Mouse (Mus musculus): ENCODE results near the gene Cdsn. TPM values are rescaled to one million over a fixed set of nuclear protein-coding genes. Genes with fewer than 3 reads are reported as not detected.
A peak's percentile ranks its signal among the peaks of the same experiment; 100 is the strongest.

Gene Cdsn
- polyA plus RNA-seq, 1 experiment from 2014 or later, result 0.20 TPM

DNA sequence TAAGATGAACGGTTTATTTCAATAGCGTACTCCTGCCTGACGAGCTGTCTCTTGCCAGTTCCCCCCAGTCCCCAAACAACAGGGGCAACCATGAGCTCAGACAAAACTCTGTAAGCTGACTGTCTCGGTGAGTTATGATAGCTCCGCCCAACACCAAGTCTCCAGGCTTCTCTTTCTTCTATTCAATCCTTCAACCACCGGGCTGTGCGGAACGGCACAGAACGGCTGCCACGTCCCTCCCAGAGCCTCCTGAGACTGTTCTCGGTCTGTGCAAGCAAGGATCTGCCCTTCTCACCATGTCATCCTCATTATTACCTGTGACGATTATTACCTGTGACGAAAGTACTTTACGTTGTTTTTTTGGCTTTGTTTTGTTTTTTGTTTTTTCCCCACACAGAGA lies 18.9 kb downstream of the Cdsn start:
- no peak overlapping the region for H3K4me3 ChIP-seq (ENCODE audit: low read depth, low read length)
- H3K4me1 ChIP-seq (replicated peaks; ENCODE audit: control insufficient read depth, insufficient read depth, low read length), result peaks cover 9% of the 10 kb centered on the region; the same call in 1 of the 2 replicates
- no peaks in the 10 kb centered on the region for H3K36me3 ChIP-seq (ENCODE audit: control insufficient read depth, insufficient read depth, low read length)
- ATAC-seq (ENCODE audit: low FRiP score) (no peak), DNase-seq (ENCODE audit: low spot score) (no peak)
- no peak overlapping the region for H3K9ac ChIP-seq (ENCODE audit: low read depth, low read length)
- 68% methylated on average over 14 of the region's 14 CpGs for WGBS
- peaks cover 9% of the 10 kb centered on the region; the same call in 1 of the 2 replicates for H3K27me3 ChIP-seq (ENCODE audit: control insufficient read depth, insufficient read depth, low read length)
- H3K27ac ChIP-seq (ENCODE audit: low read depth, low read length), result no peak overlapping the region
- no peak overlapping the region for H3K4me2 ChIP-seq (replicated peaks; ENCODE audit: low read depth, low read length)
- H3K9me3 ChIP-seq (ENCODE audit: control insufficient read depth, low read length), result no peaks in the 10 kb centered on the region

DNA sequence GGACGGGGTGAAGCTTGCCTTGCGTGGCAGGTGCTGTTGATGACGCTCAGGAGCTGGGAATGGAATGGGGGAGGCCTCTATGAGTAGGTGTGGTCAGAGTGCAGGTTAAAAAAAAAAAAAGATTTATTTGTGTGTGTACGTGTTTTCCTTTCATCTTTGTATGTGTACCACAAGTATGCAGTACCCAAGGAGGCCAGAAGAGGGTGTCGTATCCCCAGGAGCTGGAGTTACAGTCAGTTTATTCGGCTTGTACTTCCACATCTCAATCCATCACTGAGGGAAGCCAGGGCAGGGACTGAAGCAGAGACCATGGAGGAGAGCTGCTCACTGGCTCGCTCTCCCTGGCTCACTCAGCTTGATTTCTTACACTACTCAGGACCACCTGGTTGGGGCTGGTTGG lies 19.5 kb downstream of the Cdsn start:
- H3K27me3 ChIP-seq (ENCODE audit: control insufficient read depth, insufficient read depth, low read length), result peaks cover 9% of the 10 kb centered on the region; the same call in 1 of the 2 replicates
- WGBS, result 95% methylated on average over 7 of the region's 7 CpGs

GRCm38 (mm10) chr17:35578211-35578610 lies 26.3 kb downstream of the Cdsn start:
- Histone ChIP-seq H3K27me3 (ENCODE audit: control insufficient read depth, insufficient read depth, low read length) (no peaks in the 10 kb centered on the region), H3K4me1 (replicated peaks; ENCODE audit: control insufficient read depth, insufficient read depth, low read length) (no peaks in the 10 kb centered on the region), H3K27ac (ENCODE audit: low read depth, low read length) (no peak overlapping the region), H3K9ac (ENCODE audit: low read depth, low read length) (no peak overlapping the region), H3K4me2 (replicated peaks; ENCODE audit: low read depth, low read length) (no peak overlapping the region), H3K4me3 (ENCODE audit: low read depth, low read length) (no peak overlapping the region), H3K9me3 (ENCODE audit: control insufficient read depth, low read length) (no peaks in the 10 kb centered on the region), H3K36me3 (ENCODE audit: control insufficient read depth, insufficient read depth, low read length) (no peaks in the 10 kb centered on the region)
- ATAC-seq (ENCODE audit: low FRiP score) (no peak), DNase-seq (ENCODE audit: low spot score) (peak; percentile 89)
- 23% methylated on average over 6 of the region's 6 CpGs for WGBS

More for the DNA sequence above, 19.5 kb downstream of the Cdsn start:
- Histone ChIP-seq H3K4me3 (ENCODE audit: low read depth, low read length) (no peak overlapping the region), H3K4me1 (replicated peaks; ENCODE audit: control insufficient read depth, insufficient read depth, low read length) (peaks cover 9% of the 10 kb centered on the region; the same call in 1 of the 2 replicates), H3K9me3 (ENCODE audit: control insufficient read depth, low read length) (no peaks in the 10 kb centered on the region), H3K36me3 (ENCODE audit: control insufficient read depth, insufficient read depth, low read length) (no peaks in the 10 kb centered on the region), H3K9ac (ENCODE audit: low read depth, low read length) (no peak overlapping the region), H3K27ac (ENCODE audit: low read depth, low read length) (no peak overlapping the region), H3K4me2 (replicated peaks; ENCODE audit: low read depth, low read length) (no peak overlapping the region)
- no peak for DNase-seq (ENCODE audit: low spot score)
- no peak for ATAC-seq (ENCODE audit: low FRiP score)

DNA sequence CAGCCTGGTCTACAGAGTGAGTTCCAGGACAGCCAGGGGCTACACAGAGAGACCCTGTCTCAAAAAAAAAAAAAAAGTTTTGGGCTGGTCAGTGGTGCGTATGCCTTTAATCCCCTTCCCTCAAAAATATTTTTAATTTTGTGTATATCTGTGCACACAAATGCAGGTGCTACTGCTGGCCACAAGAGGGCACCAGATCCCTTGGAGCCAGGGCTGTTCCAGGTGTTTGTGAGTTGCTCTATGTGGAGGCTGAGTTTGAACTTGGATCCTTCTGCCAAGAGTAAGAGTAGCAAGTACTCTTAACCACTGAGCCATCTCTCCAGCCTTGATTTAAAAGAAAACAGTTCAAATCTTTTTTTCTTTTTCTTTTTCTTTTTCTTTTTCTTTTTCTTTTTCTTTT lies 31.0 kb downstream of the Cdsn start:
- Histone ChIP-seq H3K27ac (ENCODE audit: low read depth, low read length) (no peak overlapping the region), H3K4me1 (replicated peaks; ENCODE audit: control insufficient read depth, insufficient read depth, low read length) (no peaks in the 10 kb centered on the region), H3K27me3 (ENCODE audit: control insufficient read depth, insufficient read depth, low read length) (no peaks in the 10 kb centered on the region; the same call in 1 of the 2 replicates), H3K4me3 (ENCODE audit: low read depth, low read length) (no peak overlapping the region), H3K36me3 (ENCODE audit: control insufficient read depth, insufficient read depth, low read length) (no peaks in the 10 kb centered on the region), H3K9ac (ENCODE audit: low read depth, low read length) (no peak overlapping the region), H3K4me2 (replicated peaks; ENCODE audit: low read depth, low read length) (no peak overlapping the region), H3K9me3 (ENCODE audit: control insufficient read depth, low read length) (no peaks in the 10 kb centered on the region)
- 93% methylated on average over 1 of the region's 1 CpGs for WGBS
- no peak for ATAC-seq (ENCODE audit: low FRiP score)
- no peak for DNase-seq (ENCODE audit: low spot score)

DNA sequence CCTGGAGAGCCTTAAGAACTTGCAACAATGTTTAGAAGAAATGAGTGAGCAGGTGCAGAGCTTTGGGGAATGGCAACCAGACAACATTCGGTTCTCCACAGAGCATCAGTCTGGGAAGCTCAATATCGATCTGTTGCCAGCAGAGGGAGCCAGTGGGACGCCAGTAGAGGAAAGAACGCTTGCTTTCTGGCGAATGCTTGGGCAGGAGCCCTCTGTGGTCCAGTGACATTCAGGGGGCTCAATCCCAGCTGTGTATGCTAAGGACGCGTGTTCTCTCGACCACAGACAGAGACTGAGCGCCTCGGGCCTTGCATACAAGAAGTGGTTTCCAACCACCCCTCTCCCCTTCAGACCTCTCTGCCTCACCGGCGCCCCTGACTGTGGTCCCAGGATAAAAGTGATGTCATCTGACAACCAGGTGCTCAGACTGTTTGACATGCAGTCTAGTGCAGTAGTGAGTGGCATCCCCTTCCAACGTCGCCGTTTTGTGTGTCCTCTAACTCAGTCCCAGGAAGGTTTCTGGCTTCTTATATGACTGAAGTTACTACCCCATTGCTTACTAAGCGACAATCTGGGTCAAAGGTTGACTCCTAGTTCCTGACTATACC lies 32.5 kb downstream of the Cdsn start:
- peak; percentile 91 for DNase-seq (ENCODE audit: low spot score)
- Histone ChIP-seq H3K4me3 (ENCODE audit: low read depth, low read length) (no peak overlapping the region), H3K36me3 (ENCODE audit: control insufficient read depth, insufficient read depth, low read length) (no peaks in the 10 kb centered on the region), H3K9ac (ENCODE audit: low read depth, low read length) (no peak overlapping the region), H3K27ac (ENCODE audit: low read depth, low read length) (no peak overlapping the region), H3K27me3 (ENCODE audit: control insufficient read depth, insufficient read depth, low read length) (no peaks in the 10 kb centered on the region; the same call in 1 of the 2 replicates), H3K4me2 (replicated peaks; ENCODE audit: low read depth, low read length) (0 out of 2 replicates have a peak overlapping the region, but pooled peaks have one; percentile 9), H3K9me3 (ENCODE audit: control insufficient read depth, low read length) (no peaks in the 10 kb centered on the region), H3K4me1 (replicated peaks; ENCODE audit: control insufficient read depth, insufficient read depth, low read length) (no peaks in the 10 kb centered on the region)
- peak; percentile 59 for ATAC-seq (ENCODE audit: low FRiP score)
- WGBS, result 17% methylated on average over 16 of the region's 16 CpGs

- Histone ChIP-seq H3K27ac (ENCODE audit: low read depth, low read length) (no peak overlapping the region), H3K36me3 (ENCODE audit: control insufficient read depth, insufficient read depth, low read length) (no peaks in the 10 kb centered on the region), H3K4me2 (replicated peaks; ENCODE audit: low read depth, low read length) (no peak overlapping the region), H3K27me3 (ENCODE audit: control insufficient read depth, insufficient read depth, low read length) (no peaks in the 10 kb centered on the region; the same call in 1 of the 2 replicates), H3K4me1 (replicated peaks; ENCODE audit: control insufficient read depth, insufficient read depth, low read length) (no peaks in the 10 kb centered on the region), H3K4me3 (ENCODE audit: low read depth, low read length) (no peak overlapping the region), H3K9ac (ENCODE audit: low read depth, low read length) (no peak overlapping the region), H3K9me3 (ENCODE audit: control insufficient read depth, low read length) (no peaks in the 10 kb centered on the region)
- 84% methylated on average over 1 of the region's 1 CpGs for WGBS
- no peak for ATAC-seq (ENCODE audit: low FRiP score)
- DNase-seq (ENCODE audit: low spot score), result no peak
Measured at GRCm38 (mm10) chr17:35587291-35587690, 35.4 kb downstream of the Cdsn start.

- no peak overlapping the region for H3K27ac ChIP-seq (ENCODE audit: low read depth, low read length)
- H3K9ac ChIP-seq (ENCODE audit: low read depth, low read length), result no peak overlapping the region
- H3K9me3 ChIP-seq (ENCODE audit: control insufficient read depth, low read length), result no peaks in the 10 kb centered on the region
- no peak overlapping the region for H3K4me2 ChIP-seq (replicated peaks; ENCODE audit: low read depth, low read length)
- DNase-seq (ENCODE audit: low spot score), result no peak
- H3K36me3 ChIP-seq (ENCODE audit: control insufficient read depth, insufficient read depth, low read length), result no peaks in the 10 kb centered on the region
- ATAC-seq (ENCODE audit: low FRiP score), result no peak
- H3K4me3 ChIP-seq (ENCODE audit: low read depth, low read length), result no peak overlapping the region
- H3K4me1 ChIP-seq (replicated peaks; ENCODE audit: control insufficient read depth, insufficient read depth, low read length), result no peaks in the 10 kb centered on the region
- 20% methylated on average over 4 of the region's 4 CpGs for WGBS
- no peaks in the 10 kb centered on the region; the same call in 1 of the 2 replicates for H3K27me3 ChIP-seq (ENCODE audit: control insufficient read depth, insufficient read depth, low read length)
Measured at GRCm38 (mm10) chr17:35588387-35588786, 36.5 kb downstream of the Cdsn start.

DNA sequence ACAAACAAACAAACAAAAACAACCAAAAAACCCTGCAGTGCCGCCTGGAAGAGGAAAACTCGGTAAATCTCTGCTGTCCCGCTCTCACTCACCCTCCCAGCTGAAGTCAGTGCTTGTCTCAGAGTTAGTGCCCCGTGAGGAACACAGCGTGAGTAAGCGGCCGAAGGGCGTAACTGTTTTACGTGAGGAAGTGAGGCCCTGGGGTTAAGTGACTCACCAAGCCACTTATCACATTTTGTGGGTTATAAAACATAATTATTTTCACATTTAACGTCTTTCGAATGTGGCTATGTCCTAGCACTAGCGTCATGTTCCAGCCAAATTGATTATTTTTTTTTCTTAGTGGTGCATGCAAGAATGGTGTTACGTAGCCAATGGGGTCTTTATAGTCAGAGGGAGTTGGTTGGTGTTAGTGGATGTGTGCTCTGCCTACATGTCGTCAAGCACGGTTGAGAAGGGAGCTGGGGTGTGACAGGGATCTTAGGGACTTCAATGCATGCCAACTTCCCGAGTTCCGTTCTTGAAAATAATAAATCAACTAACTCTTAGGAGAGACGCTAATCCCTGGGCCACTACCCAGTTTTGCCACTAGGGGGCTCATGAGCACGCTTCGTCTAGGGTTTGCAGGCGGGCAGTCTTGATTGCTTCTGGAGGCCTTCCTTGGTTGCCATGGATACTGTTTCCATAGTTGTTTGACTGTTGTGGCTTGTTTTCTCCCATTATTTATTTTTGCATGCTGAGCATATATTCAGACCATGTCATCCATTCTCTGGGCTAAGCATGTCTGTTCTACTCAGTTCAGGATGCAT lies 38.7 kb downstream of the Cdsn start:
- ATAC-seq (ENCODE audit: low FRiP score) (peak; percentile 60; the same call in 1 of the 2 replicates), DNase-seq (ENCODE audit: low spot score) (peak; percentile 91)
- H3K9me3 ChIP-seq (ENCODE audit: control insufficient read depth, low read length), result no peaks in the 10 kb centered on the region
- no peaks in the 10 kb centered on the region for H3K36me3 ChIP-seq (ENCODE audit: control insufficient read depth, insufficient read depth, low read length)
- no peaks in the 10 kb centered on the region; the same call in 1 of the 2 replicates for H3K27me3 ChIP-seq (ENCODE audit: control insufficient read depth, insufficient read depth, low read length)
- no peak overlapping the region for H3K4me3 ChIP-seq (ENCODE audit: low read depth, low read length)
- no peak overlapping the region for H3K4me2 ChIP-seq (replicated peaks; ENCODE audit: low read depth, low read length)
- 57% methylated on average over 21 of the region's 21 CpGs for WGBS
- no peaks in the 10 kb centered on the region for H3K4me1 ChIP-seq (replicated peaks; ENCODE audit: control insufficient read depth, insufficient read depth, low read length)
- no peak overlapping the region for H3K27ac ChIP-seq (ENCODE audit: low read depth, low read length)
- no peak overlapping the region for H3K9ac ChIP-seq (ENCODE audit: low read depth, low read length)

Measured in hindbrain, embryonic 11.5 days (tissue).